Mouse (Mus musculus) ES-E14 (cell line): ENCODE data around the gene Efna3. TPM values are rescaled to one million over a fixed set of nuclear protein-coding genes. Genes with fewer than 3 reads are reported as not detected.
A peak's percentile ranks its signal among the peaks of the same experiment; 100 is the strongest.

Source experiments
- DNase-seq: peaks from one replicate; pipeline ENCODE4 v3.0.0-alpha.2; 2013; ENCODE audit warnings: low read depth, low spot score
- H3K27ac ChIP-seq: 2 replicates; pipeline ENCODE4 v1.5.1; 2012; ENCODE audit warnings: low read depth, mild to moderate bottlenecking, low read length, moderate library complexity, mixed read lengths; ENCODE audit not compliant: poor library complexity, insufficient read depth, severe bottlenecking
- H3K36me3 ChIP-seq: 2 replicates; pipeline ENCODE4 v1.6.1; 2012; ENCODE audit warnings: mild to moderate bottlenecking, low read length, moderate library complexity, mixed read lengths; ENCODE audit not compliant: control insufficient read depth, poor library complexity, insufficient read depth, severe bottlenecking
- H3K4me1 ChIP-seq, 2 experiments: fragments of 150-350 bp in 1 of 2; sonication (generic) in 1 of 2; 2 replicates each; pipeline ENCODE4 v1.6.1; 2012; ENCODE audit warnings: low read length in 2 of 2, mild to moderate bottlenecking in 1 of 2, mixed read lengths in 1 of 2; ENCODE audit not compliant: control insufficient read depth in 2 of 2, insufficient read depth in 2 of 2, poor library complexity in 1 of 2
- H3K4me3 ChIP-seq, 2 experiments: fragments of 150-350 bp in 1 of 2; sonication (generic) in 1 of 2; 2 replicates each; pipeline ENCODE4 v1.5.1; 2012; ENCODE audit warnings: low read length in 2 of 2, low read depth in 1 of 2, mild to moderate bottlenecking in 1 of 2, mixed read lengths in 1 of 2; ENCODE audit not compliant: insufficient read depth in 1 of 2, poor library complexity in 1 of 2, severe bottlenecking in 1 of 2
- H3K9ac ChIP-seq: 2 replicates; pipeline ENCODE4 v1.6.1; 2012; ENCODE audit warnings: low read depth, mild to moderate bottlenecking, low read length, mixed read lengths; ENCODE audit not compliant: poor library complexity, insufficient read depth, severe bottlenecking
- H3K9me3 ChIP-seq: fragments of 150-350 bp; sonication (generic); 2 replicates; pipeline ENCODE4 v1.6.1; 2012; ENCODE audit warnings: low read depth, mild to moderate bottlenecking, low read length; ENCODE audit not compliant: control insufficient read depth, insufficient read depth
- CHD2 ChIP-seq: IDR thresholded peaks from 2 replicates; pipeline ENCODE4 v1.6.1; 2014; ENCODE audit warnings: mild to moderate bottlenecking, low read depth, low read length, inconsistent platforms
- HCFC1 ChIP-seq: IDR thresholded peaks from 2 replicates; pipeline ENCODE4 v1.6.1; 2012; ENCODE audit warnings: low read length, inconsistent platforms, borderline replicate concordance; ENCODE audit not compliant: insufficient read depth
- MAFK ChIP-seq: IDR thresholded peaks from 2 replicates; pipeline ENCODE4 v1.6.1; 2014; ENCODE audit warnings: mild to moderate bottlenecking, low read depth, low read length, inconsistent platforms; ENCODE audit not compliant: insufficient read depth
- ZC3H11A ChIP-seq: IDR thresholded peaks from 2 replicates; pipeline ENCODE4 v1.6.1; 2012; ENCODE audit warnings: low read depth, mild to moderate bottlenecking, inconsistent platforms, low read length, borderline replicate concordance
- ZNF384 ChIP-seq: IDR thresholded peaks from 2 replicates; pipeline ENCODE4 v1.6.1; 2012; ENCODE audit warnings: low read depth, low read length, inconsistent platforms
- in situ Hi-C, 2 experiments: fragments of 600-800 bp; cut with MboI; formaldehyde crosslinking; loops; one replicate each; pipeline ENCODE4 v1.15.1; 2025; ENCODE audit warnings: low sequenced_read_pairs in 2 of 2, inconsistent platforms in 1 of 2; ENCODE audit not compliant: unreplicated experiment in 2 of 2
- total RNA-seq: library from RNA; depleted of rRNA; stranded (reverse); fragments of 300-350 nt; gene quantifications from 2 replicates; pipeline ENCODE4 v1.2.3, GENCODE M21; 2012

Gene Efna3
- total RNA-seq, 1 experiment: 7.5 TPM

DNA sequence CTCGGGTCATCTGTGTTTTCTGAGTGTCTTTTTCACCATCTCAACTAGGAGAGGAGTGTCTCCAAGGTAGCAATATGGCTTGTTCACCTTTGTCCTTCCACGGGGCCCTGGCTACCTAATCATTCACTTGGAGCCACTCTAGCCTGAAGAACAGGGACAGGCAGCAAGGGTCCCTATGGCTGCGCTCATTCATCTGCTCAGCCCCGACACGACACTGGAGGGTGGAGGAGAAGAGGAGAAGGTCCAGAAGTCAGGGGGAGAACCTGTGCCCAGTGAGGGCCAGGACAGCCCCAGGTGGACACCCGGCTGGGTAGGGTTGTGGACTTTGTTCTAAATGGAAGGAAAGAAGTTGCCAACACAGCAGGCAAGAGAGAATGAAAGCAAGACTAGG, 32.7 kb upstream of the Efna3 start:
- H3K9ac ChIP-seq: no peak overlapping the region

DNA sequence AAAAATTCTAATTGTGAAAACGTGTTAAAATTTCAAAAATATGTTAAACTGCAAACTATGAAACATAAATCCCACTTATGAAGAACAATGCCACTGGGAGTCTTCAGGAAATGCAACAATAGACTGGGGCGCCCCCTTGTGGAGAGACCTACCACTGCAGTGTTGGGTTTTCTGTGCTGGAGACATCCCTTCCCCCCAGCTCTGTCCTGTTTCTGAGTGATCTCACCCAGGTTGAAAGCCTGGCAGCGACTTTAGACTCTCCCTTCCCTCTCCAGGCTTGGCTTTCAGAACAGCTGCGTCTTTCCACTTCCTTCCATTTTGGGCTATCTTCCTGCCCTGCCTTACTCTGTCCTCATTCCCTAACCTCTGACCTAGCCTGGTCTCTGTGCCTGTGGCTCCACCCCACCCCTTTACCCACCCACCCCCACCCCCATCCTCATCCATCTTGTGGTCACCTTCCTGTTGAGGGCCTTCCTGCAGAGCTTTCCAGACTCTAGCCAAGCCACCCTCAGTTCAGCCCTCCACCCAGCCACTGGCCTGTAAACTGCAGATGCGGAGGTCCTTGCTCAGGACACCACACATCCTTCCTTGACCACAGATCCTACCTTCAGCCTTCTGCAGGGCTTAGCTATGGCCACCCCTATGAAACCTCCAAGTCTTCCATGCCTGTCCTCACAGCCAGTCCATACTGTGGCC, 32.2 kb upstream of the Efna3 start:
- Histone ChIP-seq H3K4me1 (peaks cover 2 to 10% of the 10 kb centered on the region in 2 experiments; a peak in 1 of 4 replicates), H3K9ac (no peak overlapping the region), H3K36me3 (no peaks in the 10 kb centered on the region), H3K9me3 (no peaks in the 10 kb centered on the region), H3K4me3 (no peak overlapping the region), H3K27ac (no peak overlapping the region)
- TF ChIP-seq HCFC1 (no peak), CHD2 (0 out of 2 replicates have a peak, but pooled peaks have one; percentile 28), ZC3H11A (no peak), MAFK (no peak), ZNF384 (no peak)
- no peak for DNase-seq
- in situ Hi-C loops: no loop called here

More for the DNA sequence above, 32.7 kb upstream of the Efna3 start:
- no peaks in the 10 kb centered on the region for H3K36me3 ChIP-seq
- TF ChIP-seq ZNF384: no peak
- TF ChIP-seq MAFK: no peak
- no peak for TF ChIP-seq CHD2
- TF ChIP-seq HCFC1: no peak
- no peak for TF ChIP-seq ZC3H11A
- no peak overlapping the region for H3K27ac ChIP-seq
- H3K4me1 ChIP-seq: peaks cover 2 to 10% of the 10 kb centered on the region in 2 experiments; a peak in 1 of 4 replicates
- DNase-seq: no peak
- no peak overlapping the region for H3K4me3 ChIP-seq
- in situ Hi-C loops: no loop called here
- no peaks in the 10 kb centered on the region for H3K9me3 ChIP-seq

DNA sequence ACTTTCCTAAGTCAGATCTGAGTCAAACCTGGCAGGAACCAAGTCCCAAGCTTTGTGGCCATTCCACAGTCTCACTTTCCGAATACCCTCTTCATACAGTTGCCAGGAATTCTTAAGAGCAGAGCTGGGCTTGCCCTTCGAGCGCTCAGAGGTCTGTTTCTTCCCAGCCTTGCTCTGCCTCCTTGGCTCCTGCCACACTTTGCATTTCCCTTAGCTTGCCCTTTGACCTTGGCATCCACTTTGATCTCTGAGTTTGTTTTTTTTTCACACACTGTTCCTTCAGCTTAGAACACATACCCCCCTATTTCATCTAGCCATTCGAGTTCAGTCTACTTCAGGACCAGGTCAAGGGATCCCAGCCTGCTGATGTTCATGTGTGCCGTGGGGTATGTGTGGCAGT, 28.5 kb upstream of the Efna3 start:
- Histone ChIP-seq H3K36me3 (no peaks in the 10 kb centered on the region), H3K4me3 (no peak overlapping the region), H3K4me1 (peaks cover 4 to 11% of the 10 kb centered on the region in 2 experiments; a peak in 1 of 4 replicates), H3K9ac (no peak overlapping the region), H3K9me3 (no peaks in the 10 kb centered on the region), H3K27ac (no peak overlapping the region)
- in situ Hi-C loops: no loop called here
- no peak for DNase-seq
- TF ChIP-seq ZC3H11A (no peak), CHD2 (no peak), MAFK (no peak), ZNF384 (no peak), HCFC1 (no peak)

DNA sequence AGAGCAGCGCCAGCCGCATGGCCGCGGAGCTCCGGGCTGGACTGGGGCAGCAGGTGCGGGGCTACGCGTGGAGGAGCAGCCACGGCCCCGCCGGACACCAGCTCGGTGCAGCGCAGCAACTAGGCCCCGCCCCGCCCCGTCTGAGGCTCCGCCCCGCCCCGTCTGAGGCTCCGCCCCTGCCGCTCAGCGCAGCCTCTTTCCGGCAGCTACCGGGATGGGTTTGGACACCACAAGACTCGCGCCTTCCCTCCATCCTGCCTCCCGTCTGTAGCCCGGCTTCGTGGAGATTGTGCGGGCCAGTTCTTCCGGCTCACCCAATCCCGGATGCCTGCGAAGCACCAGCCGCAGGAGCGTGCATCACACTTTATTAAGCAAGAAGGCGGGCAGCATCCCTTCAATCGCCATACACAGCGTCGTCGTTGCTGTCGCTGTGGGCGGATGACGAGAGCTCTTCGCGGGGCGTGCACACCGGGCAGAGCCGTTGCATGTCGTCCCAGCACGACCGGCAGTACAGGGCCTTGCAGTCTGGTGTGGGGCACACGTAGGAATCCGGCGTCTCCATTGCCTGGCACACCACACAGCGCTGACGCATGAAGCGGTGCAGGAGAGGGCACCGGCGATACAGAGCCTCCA, 27.2 kb upstream of the Efna3 start, which contains the start of gene Adam15:
Gene Adam15 (minus strand): TSS at position 128 of the 633 bp plus-strand sequence.
- DNase-seq: no peak
- Histone ChIP-seq H3K4me3 (peak within 1 kb of the TSS; percentile 91 to 98), H3K9me3 (no peaks in the 10 kb centered on the region), H3K9ac (peak within 1 kb of the TSS; percentile 80), H3K4me1 (peaks cover 4 to 6% of the 10 kb centered on the region in 2 experiments; a peak in 1 of 4 replicates), H3K27ac (no peak within 1 kb of the TSS), H3K36me3 (peaks cover 3% of the 10 kb centered on the region; the same call in 1 of the 2 replicates)
- TF ChIP-seq ZC3H11A (no peak), ZNF384 (no peak), MAFK (no peak), CHD2 (no peak), HCFC1 (no peak)
- in situ Hi-C loops: no loop called here
